Mouse (Mus musculus): ENCODE data around the gene Il10rb. TPM values are rescaled to one million over a fixed set of nuclear protein-coding genes. Genes with fewer than 3 reads are reported as not detected.

The Il10rb gene
- total and polyA plus RNA-seq, 3 experiments: 32.1 to 37.9 (median 36.1) TPM

- Histone ChIP-seq H3K4me2 (ENCODE audit: insufficient read depth, low read depth, poor library complexity, severe bottlenecking) (peak overlapping the region; percentile 39), H3K4me3 (replicated peaks in 1 of 3; ENCODE audit: low read depth in 2 of 3, low read length in 2 of 3, poor library complexity in 1 of 3) (no peak overlapping the region), H3K79me2 (replicated peaks; ENCODE audit: control insufficient read depth, extremely low read depth, insufficient read depth, poor library complexity, severe bottlenecking) (no peaks in the 10 kb centered on the region), H3K9ac (ENCODE audit: insufficient read depth, low read depth) (peak overlapping the region; percentile 25), H3K36me3 (replicated peaks in 1 of 2; ENCODE audit: control insufficient read depth in 1 of 2, insufficient read depth in 1 of 2, low read length in 1 of 2) (peaks cover 0 to 22% of the 10 kb centered on the region in 2 experiments), H3K4me1 (ENCODE audit: control insufficient read depth in 1 of 2, insufficient read depth in 2 of 2) (peaks cover 15 to 51% of the 10 kb centered on the region in 2 experiments), H3K27ac (ENCODE audit: insufficient read depth, low read depth) (peak overlapping the region; percentile 25; the same call in 1 of the 2 replicates), H3K9me3 (replicated peaks; ENCODE audit: low read length) (peaks cover 14% of the 10 kb centered on the region), H3K27me3 (replicated peaks) (no peaks in the 10 kb centered on the region)
- TF ChIP-seq ZMIZ1 (IDR thresholded peaks at IDR 0.05; ENCODE audit: low read depth, low read length) (no peak), MYC (IDR thresholded peaks at IDR 0.05; ENCODE audit: low read depth, low read length) (no peak), USF1 (IDR thresholded peaks at IDR 0.05; ENCODE audit: low read depth, low read length) (no peak), IRF4 (IDR thresholded peaks at IDR 0.05; ENCODE audit: low read depth, low read length) (peak; percentile 35; the same call in 1 of the 2 replicates), BHLHE40 (IDR thresholded peaks at IDR 0.05; ENCODE audit: low read depth, low read length) (no peak), PAX5 (IDR thresholded peaks at IDR 0.05; ENCODE audit: low read length) (no peak), CHD1 (IDR thresholded peaks at IDR 0.05; ENCODE audit: low read depth, low read length) (no peak), E2F4 (IDR thresholded peaks at IDR 0.05; ENCODE audit: insufficient replicate concordance, low read depth, low read length) (no peak), ZNF384 (IDR thresholded peaks at IDR 0.05; ENCODE audit: low read depth, low read length) (peak; percentile 75), EP300 (IDR thresholded peaks at IDR 0.05; ENCODE audit: low read length) (0 out of 2 replicates have a peak, but pooled peaks have one; percentile 4), RCOR1 (conservative IDR thresholded peaks at IDR 0.05; ENCODE audit: low read depth, low read length) (no peak), POLR2A (IDR thresholded peaks at IDR 0.05; ENCODE audit: low read depth, low read length) (no peak), MAX (IDR thresholded peaks at IDR 0.05; ENCODE audit: low read length) (no peak), NELFE (IDR thresholded peaks at IDR 0.05; ENCODE audit: low read depth, low read length) (no peak), SIN3A (IDR thresholded peaks at IDR 0.05; ENCODE audit: low read length) (no peak)
- in situ Hi-C loops (cut with MboI; ENCODE audit: low pct_ligation_motif_present, low pct_unique_long_range_greater_than_20kb, low sequenced_read_pairs): no loop called here
- dilution Hi-C loops (cut with MboI; ENCODE audit: extremely low pct_ligation_motif_present, extremely low pct_unique_long_range_greater_than_20kb, low sequenced_read_pairs): no loop called here
- no peak for DNase-seq (ENCODE audit: extremely low read depth)
Observed at GRCm38 (mm10) chr16:91470470-91470869, 64.5 kb downstream of the Il10rb start.

- Histone ChIP-seq H3K4me2 (ENCODE audit: insufficient read depth, low read depth, poor library complexity, severe bottlenecking) (no peak overlapping the region), H3K9me3 (replicated peaks; ENCODE audit: low read length) (peaks cover 14% of the 10 kb centered on the region), H3K36me3 (replicated peaks in 1 of 2; ENCODE audit: control insufficient read depth in 1 of 2, insufficient read depth in 1 of 2, low read length in 1 of 2) (peaks cover 0 to 22% of the 10 kb centered on the region in 2 experiments), H3K79me2 (replicated peaks; ENCODE audit: control insufficient read depth, extremely low read depth, insufficient read depth, poor library complexity, severe bottlenecking) (no peaks in the 10 kb centered on the region), H3K4me3 (replicated peaks in 1 of 3; ENCODE audit: low read depth in 2 of 3, low read length in 2 of 3, poor library complexity in 1 of 3) (no peak overlapping the region), H3K4me1 (ENCODE audit: control insufficient read depth in 1 of 2, insufficient read depth in 2 of 2) (peaks cover 18 to 51% of the 10 kb centered on the region in 2 experiments), H3K27me3 (replicated peaks) (no peaks in the 10 kb centered on the region), H3K9ac (ENCODE audit: insufficient read depth, low read depth) (no peak overlapping the region), H3K27ac (ENCODE audit: insufficient read depth, low read depth) (no peak overlapping the region)
- TF ChIP-seq MAZ (IDR thresholded peaks at IDR 0.05; ENCODE audit: low read depth, low read length): no peak
- TF ChIP-seq ZNF384 (IDR thresholded peaks at IDR 0.05; ENCODE audit: low read depth, low read length): no peak
- TF ChIP-seq NRF1 (IDR thresholded peaks at IDR 0.05; ENCODE audit: low read depth, low read length): no peak
- no peak for TF ChIP-seq EP300 (IDR thresholded peaks at IDR 0.05; ENCODE audit: low read length)
- TF ChIP-seq RCOR1 (conservative IDR thresholded peaks at IDR 0.05; ENCODE audit: low read depth, low read length): no peak
- no peak for TF ChIP-seq USF1 (IDR thresholded peaks at IDR 0.05; ENCODE audit: low read depth, low read length)
- TF ChIP-seq SMC3 (IDR thresholded peaks at IDR 0.05; ENCODE audit: low read depth, low read length): no peak
- TF ChIP-seq TBP (conservative IDR thresholded peaks at IDR 0.05; ENCODE audit: low read depth, low read length): no peak
- no peak for TF ChIP-seq MAX (IDR thresholded peaks at IDR 0.05; ENCODE audit: low read length)
- in situ Hi-C loops (cut with MboI; ENCODE audit: low pct_ligation_motif_present, low pct_unique_long_range_greater_than_20kb, low sequenced_read_pairs): no loop called here
- DNase-seq (ENCODE audit: extremely low read depth): no peak
- dilution Hi-C loops (cut with MboI; ENCODE audit: extremely low pct_ligation_motif_present, extremely low pct_unique_long_range_greater_than_20kb, low sequenced_read_pairs): no loop called here
Observed at GRCm38 (mm10) chr16:91471481-91471880, 65.5 kb downstream of the Il10rb start.

Other genes starting within 250 kb of the Il10rb start
- not detected in 2 replicates for gene Olig2, start 180.7 kb upstream of the Il10rb start, total RNA-seq (2012; rRNA removed)
- gene Olig2, start 180.7 kb upstream of the Il10rb start, total RNA-seq (2014; rRNA removed): not detected in 2 replicates
- not detected in 2 replicates for gene Olig2, start 180.7 kb upstream of the Il10rb start, polyA plus RNA-seq (2012; ENCODE audit: insufficient read length, low read depth)
- gene Olig1, start 136.4 kb upstream of the Il10rb start, total RNA-seq (2012; rRNA removed): not detected in 2 replicates
- gene Olig1, start 136.4 kb upstream of the Il10rb start, total RNA-seq (2014; rRNA removed): not detected in 2 replicates
- gene Olig1, start 136.4 kb upstream of the Il10rb start, polyA plus RNA-seq (2012; ENCODE audit: insufficient read length, low read depth): not detected in 2 replicates
- gene Ifnar2, start 33.4 kb upstream of the Il10rb start, total RNA-seq (2012; rRNA removed): 25.5 and 34.9 TPM in 2 replicates
- 32.0 and 33.1 TPM in 2 replicates for gene Ifnar2, start 33.4 kb upstream of the Il10rb start, total RNA-seq (2014; rRNA removed)
- gene Ifnar2, start 33.4 kb upstream of the Il10rb start, polyA plus RNA-seq (2012; ENCODE audit: insufficient read length, low read depth): 33.7 and 34.5 TPM in 2 replicates
- not detected in 2 replicates for gene Gm21970, start 14.4 kb upstream of the Il10rb start, total RNA-seq (2012; rRNA removed)
- gene Gm21970, start 14.4 kb upstream of the Il10rb start, total RNA-seq (2014; rRNA removed): not detected in 2 replicates
- not detected in 2 replicates for gene Gm21970, start 14.4 kb upstream of the Il10rb start, polyA plus RNA-seq (2012; ENCODE audit: insufficient read length, low read depth)
- gene Ifnar1, start 79.1 kb downstream of the Il10rb start, total RNA-seq (2012; rRNA removed): 32.1 and 32.8 TPM in 2 replicates
- gene Ifnar1, start 79.1 kb downstream of the Il10rb start, total RNA-seq (2014; rRNA removed): 34.9 and 40.3 TPM in 2 replicates
- 40.1 and 49.4 TPM in 2 replicates for gene Ifnar1, start 79.1 kb downstream of the Il10rb start, polyA plus RNA-seq (2012; ENCODE audit: insufficient read length, low read depth)
- gene Ifngr2, start 140.9 kb downstream of the Il10rb start, total RNA-seq (2012; rRNA removed): 26.3 and 36.1 TPM in 2 replicates
- 29.6 and 32.1 TPM in 2 replicates for gene Ifngr2, start 140.9 kb downstream of the Il10rb start, total RNA-seq (2014; rRNA removed)
- gene Ifngr2, start 140.9 kb downstream of the Il10rb start, polyA plus RNA-seq (2012; ENCODE audit: insufficient read length, low read depth): 38.8 and 39.2 TPM in 2 replicates
- 6.1 and 9.7 TPM in 2 replicates for gene Tmem50b, start 191.6 kb downstream of the Il10rb start, total RNA-seq (2012; rRNA removed)
- 12.7 and 14.5 TPM in 2 replicates for gene Tmem50b, start 191.6 kb downstream of the Il10rb start, total RNA-seq (2014; rRNA removed)
- 15.9 TPM in 2 replicates for gene Tmem50b, start 191.6 kb downstream of the Il10rb start, polyA plus RNA-seq (2012; ENCODE audit: insufficient read length, low read depth)
- gene Dnajc28, start 212.9 kb downstream of the Il10rb start, total RNA-seq (2012; rRNA removed): 1.1 and 1.8 TPM in 2 replicates
- 0.97 and 1.2 TPM in 2 replicates for gene Dnajc28, start 212.9 kb downstream of the Il10rb start, total RNA-seq (2014; rRNA removed)
- gene Dnajc28, start 212.9 kb downstream of the Il10rb start, polyA plus RNA-seq (2012; ENCODE audit: insufficient read length, low read depth): 0.47 and 0.55 TPM in 2 replicates
- gene Gart, start 240.8 kb downstream of the Il10rb start, total RNA-seq (2012; rRNA removed): 517 and 601 TPM in 2 replicates
- gene Gart, start 240.8 kb downstream of the Il10rb start, total RNA-seq (2014; rRNA removed): 347 and 356 TPM in 2 replicates
- gene Gart, start 240.8 kb downstream of the Il10rb start, polyA plus RNA-seq (2012; ENCODE audit: insufficient read length, low read depth): 722 and 821 TPM in 2 replicates
- 126 and 152 TPM in 2 replicates for gene Son, start 241.3 kb downstream of the Il10rb start, total RNA-seq (2012; rRNA removed)
- gene Son, start 241.3 kb downstream of the Il10rb start, total RNA-seq (2014; rRNA removed): 206 and 235 TPM in 2 replicates
- gene Son, start 241.3 kb downstream of the Il10rb start, polyA plus RNA-seq (2012; ENCODE audit: insufficient read length, low read depth): 237 and 271 TPM in 2 replicates

Measured in CH12.LX (cell line).